Mouse (Mus musculus): ENCODE data around the gene Dad1.

The Dad1 gene

DNA sequence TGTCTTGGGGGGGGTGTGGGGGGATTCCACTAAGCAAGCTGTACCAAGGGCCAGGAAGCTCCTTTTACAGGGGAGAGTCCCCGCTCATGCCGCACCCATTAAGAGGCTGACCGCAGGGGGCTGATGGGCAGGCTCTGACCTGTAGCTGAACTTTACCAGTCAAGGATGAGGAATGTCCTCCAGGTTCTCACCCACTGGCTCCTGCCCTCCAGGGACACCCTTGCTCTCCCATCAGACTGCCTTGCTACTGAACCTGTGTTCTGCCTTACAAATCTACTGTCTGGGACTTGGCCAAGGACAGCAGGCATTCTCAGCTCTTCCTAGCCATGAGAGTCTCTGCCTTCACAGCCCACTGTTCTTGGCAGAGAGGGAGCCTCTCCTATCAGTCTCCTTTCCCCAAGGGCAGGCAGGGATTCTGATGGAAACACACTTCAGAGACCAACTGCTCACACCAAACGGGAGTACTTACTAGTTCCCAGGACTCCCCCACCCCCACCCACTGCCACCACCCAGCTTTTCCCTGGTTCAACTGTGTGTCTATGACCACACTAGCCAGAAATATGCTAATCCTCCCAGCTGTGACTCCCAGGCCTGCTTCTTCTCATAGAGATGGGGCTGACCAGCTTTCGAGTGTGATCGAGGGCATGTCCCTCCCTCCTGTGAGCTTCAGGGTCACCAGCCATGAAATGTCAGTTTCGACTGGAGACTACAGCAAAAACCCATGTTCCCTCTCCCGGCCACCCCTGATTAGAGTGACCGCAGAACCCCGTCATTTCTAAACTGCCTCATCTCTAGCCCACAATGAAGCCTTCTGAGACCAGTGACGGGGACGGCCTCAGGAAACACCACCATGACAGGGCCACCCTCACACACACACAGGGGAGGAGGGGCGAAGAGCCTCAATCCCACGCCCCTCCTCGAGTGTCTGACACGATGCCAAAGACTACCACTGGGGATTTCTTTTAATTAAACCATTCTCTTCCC, 29.1 kb downstream of the Dad1 start:
- peak in 1 of 2 experiments; percentile 32 for DNase-seq (ENCODE audit: low spot score in 2 of 2)

GRCm38 (mm10) chr14:54224064-54224417, 29.9 kb downstream of the Dad1 start:
- DNase-seq (ENCODE audit: low spot score in 2 of 2): no peak

DNA sequence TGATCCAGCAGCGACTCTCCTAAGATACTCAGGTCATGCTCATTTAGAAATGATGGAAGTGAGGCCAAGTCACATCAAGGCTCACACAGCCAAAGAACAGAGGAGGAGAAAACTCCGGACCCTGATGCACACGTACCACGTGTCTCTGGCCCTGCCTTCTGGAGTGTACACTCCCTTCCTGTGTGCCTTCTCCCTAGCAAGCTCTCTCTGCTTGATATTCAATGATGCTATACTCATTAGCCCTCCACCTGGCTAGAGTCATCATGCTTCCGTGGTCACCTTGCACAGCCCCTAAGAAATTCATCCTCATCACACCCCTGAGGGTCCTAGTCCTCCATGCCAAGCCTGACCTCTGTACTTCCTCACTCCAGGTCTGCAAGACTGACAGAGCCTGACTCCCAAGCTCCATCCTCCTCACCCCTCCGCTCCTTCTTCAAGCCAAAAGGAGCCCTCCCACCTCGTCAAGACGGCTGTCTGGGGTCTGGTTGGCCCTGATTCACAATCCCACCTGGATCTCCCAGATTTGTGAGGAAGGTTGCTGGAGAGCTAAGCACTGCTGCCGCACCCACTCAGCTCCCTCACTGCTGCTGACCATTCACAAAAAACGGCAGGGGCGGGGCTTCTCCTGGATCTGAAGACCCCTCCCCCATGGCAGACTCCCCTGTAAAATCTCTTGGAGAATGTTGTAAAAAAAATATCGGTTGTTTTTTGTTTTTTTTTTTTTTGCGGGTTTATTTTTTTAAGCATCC, 30.4 kb downstream of the Dad1 start:
- no peak for DNase-seq (ENCODE audit: low spot score in 2 of 2)

- no peak for DNase-seq (ENCODE audit: low spot score in 2 of 2)
Observed at GRCm38 (mm10) chr14:54222289-54222727, 31.6 kb downstream of the Dad1 start.

DNA sequence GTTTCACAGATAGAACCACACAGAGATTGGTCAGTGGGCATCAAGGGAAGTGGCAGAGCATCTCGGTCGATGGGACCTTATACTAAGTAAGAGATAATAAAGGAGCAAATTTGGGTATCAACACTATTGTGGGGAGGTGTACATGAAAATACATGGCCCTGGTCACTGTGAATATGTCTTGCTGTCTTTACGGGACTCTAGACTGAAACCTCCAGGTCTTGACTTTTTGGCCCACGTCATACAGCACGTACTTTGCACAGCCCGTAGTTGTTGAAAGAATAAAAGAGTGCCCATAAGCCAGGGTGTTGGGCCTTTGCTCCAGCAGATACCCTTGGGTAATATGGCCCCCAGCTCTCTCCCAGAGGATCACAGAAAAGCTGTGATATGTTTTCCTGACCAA, 32.3 kb downstream of the Dad1 start:
- DNase-seq (ENCODE audit: low spot score in 2 of 2): no peak

- DNase-seq (ENCODE audit: low spot score in 2 of 2): no peak
Observed at GRCm38 (mm10) chr14:54220726-54221494, 33.0 kb downstream of the Dad1 start.

GRCm38 (mm10) chr14:54219849-54220248, 34.1 kb downstream of the Dad1 start:
- no peak for DNase-seq (ENCODE audit: low spot score in 2 of 2)

DNA sequence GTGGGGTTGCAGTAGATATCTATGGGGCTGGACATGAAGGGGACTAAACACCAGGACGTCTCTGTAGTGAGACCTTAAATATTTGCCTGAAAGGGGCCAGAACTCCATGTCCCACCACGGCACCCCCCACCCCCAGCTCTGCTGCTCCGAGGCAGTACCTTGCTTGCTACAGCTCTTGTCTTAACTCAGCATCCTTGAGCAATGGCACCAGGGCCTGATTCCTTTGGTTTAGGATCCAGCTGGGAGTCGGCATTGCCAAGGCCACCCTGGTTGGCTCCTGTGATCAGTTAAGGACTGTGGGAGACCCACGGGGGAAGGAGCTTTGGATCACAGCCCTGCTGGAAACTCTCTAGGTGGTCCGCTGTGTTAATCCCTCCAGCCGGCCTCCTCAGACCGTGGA, 34.6 kb downstream of the Dad1 start:
- DNase-seq (ENCODE audit: low spot score in 2 of 2): no peak

GRCm38 (mm10) chr14:54218721-54219120, 35.2 kb downstream of the Dad1 start:
- no peak for DNase-seq (ENCODE audit: low spot score in 2 of 2)

- DNase-seq (ENCODE audit: low spot score in 2 of 2): no peak
Observed at GRCm38 (mm10) chr14:54218233-54218632, 35.7 kb downstream of the Dad1 start.

DNA sequence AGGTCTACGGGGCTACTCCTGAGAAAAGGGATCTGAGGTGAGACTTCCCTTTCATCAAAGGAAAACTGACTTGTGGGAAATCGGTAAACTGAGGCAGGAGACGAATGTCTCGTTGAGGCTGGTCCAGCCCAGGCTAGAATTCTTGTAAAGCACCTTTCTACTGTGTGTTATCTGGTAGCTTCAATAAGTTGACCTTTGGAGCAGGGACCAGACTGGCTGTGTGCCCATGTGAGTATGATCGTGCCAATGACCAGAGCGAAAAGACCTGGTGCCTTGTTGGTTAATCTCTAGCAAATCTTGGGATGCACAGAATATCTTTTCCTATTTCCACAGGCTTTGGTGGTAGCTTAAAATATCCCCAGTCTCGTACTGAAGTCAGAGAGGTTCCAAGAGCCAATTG, 37.8 kb downstream of the Dad1 start:
- DNase-seq (ENCODE audit: low spot score in 2 of 2): no peak

GRCm38 (mm10) chr14:54214901-54215300, 39.0 kb downstream of the Dad1 start:
- DNase-seq (ENCODE audit: low spot score in 2 of 2): no peak

DNA sequence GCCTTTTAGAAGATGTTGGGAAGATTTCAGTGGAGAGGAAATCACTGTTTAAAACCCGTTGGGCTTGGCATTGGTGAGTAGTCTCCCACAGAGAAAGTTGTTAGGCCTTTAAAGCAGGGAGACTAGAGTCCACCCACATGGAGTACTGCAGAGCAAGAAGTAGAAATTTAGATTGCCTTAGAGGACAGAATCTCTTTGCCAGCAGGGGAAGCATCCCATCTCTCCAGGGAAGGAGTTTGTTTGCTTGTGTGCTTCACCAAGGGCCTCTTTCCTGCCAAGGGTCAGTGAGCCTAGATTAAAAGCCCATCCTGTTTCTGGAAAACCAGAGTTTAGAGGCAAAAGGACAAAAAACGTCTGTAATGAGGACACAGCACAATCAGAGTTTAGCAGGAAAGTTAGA, 39.4 kb downstream of the Dad1 start:
- DNase-seq (ENCODE audit: low spot score in 2 of 2): no peak

- DNase-seq (ENCODE audit: low spot score in 2 of 2): no peak
Observed at GRCm38 (mm10) chr14:54213734-54214133, 40.2 kb downstream of the Dad1 start.

DNA sequence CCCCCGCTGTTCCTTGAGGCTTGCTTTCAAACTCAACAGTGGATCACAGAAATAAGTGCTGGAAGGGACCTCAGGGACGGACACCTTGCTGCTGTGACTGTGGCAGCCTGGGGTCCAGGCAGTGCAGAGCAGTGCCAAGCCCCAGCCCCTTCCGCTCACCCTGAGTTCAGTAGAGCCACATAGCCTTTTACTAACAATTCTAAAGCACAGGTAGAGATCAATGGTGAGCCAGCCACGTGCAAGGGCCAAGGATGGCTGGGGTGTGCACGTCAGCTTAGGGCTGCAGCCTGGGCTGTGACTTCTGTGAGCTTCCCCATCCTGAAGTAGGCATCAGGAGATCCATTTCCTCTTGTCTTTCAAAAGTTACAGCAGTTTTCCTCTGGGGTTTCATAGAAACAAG, 42.1 kb downstream of the Dad1 start:
- no peak for DNase-seq (ENCODE audit: low spot score in 2 of 2)

DNA sequence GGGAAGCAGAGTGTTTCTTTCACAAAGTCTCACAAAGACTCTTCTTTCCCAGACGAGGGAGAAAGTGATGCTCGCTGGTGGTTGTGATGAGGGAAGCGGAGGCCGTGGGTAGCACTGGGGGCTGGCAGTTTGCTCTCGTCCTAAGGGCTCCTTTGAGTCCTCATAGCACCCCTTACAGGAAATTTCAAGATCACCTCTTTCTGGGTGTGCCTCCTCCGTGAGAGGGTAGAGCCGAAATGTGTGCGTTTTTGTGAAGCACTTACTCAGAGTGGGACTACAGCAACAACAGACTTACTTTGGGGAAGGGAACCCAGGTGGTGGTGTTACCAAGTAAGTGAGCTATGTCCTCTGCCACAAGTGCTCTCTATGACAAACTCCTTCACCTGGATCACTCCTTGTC, 42.7 kb downstream of the Dad1 start:
- no peak for DNase-seq (ENCODE audit: low spot score in 2 of 2)

DNA sequence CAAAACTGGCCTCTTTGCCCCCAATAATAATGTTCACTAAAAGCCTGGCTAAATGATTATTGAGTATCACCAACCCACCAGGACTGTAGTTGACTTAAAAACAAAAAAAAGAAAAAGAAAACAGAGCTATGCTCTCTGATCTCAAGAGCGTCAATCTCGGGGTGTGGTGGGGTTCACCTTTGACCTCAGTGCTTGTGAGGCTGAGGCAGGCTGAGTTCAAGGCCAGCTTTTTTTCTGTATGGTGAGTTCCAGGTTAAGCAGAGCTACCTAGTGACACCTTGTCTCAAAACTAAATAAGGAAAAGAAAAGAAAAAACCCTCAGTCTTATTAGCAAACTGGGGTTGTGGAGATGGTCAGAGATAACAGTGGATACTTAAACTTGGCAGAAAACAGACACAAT, 43.5 kb downstream of the Dad1 start:
- no peak for DNase-seq (ENCODE audit: low spot score in 2 of 2)

- DNase-seq (ENCODE audit: low spot score in 2 of 2): no peak
Observed at GRCm38 (mm10) chr14:54209932-54210331, 44.0 kb downstream of the Dad1 start.

DNA sequence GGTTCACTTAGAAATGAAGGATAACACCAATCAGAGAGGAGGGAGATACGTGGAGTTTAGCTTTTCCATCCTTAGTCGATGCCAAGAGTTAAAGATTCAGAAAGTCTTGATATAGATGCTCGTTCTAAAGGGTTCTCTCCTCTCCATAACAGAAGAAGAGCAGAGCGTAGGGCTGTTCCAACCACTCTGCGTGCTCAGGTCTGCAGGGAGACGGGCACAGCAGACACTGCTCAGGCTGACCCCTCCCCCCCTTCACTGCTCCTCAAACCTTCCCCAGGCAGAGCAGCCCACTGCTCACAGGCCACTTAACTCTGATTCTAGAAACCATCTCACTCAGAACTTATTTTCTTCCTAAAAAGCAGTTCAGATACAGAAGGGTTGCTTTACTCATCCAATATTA, 45.2 kb downstream of the Dad1 start:
- DNase-seq (ENCODE audit: low spot score in 2 of 2): no peak

GRCm38 (mm10) chr14:54207924-54208323, 46.0 kb downstream of the Dad1 start:
- no peak for DNase-seq (ENCODE audit: low spot score in 2 of 2)

GRCm38 (mm10) chr14:54206750-54207550, 47.0 kb downstream of the Dad1 start:
- DNase-seq (ENCODE audit: low spot score in 2 of 2): no peak
